Mouse (Mus musculus) right cerebral cortex, adult 2 months (tissue): Measurements from ENCODE around the gene Urad.

Source experiments
- DNase-seq, 2 experiments: peaks; one replicate each; pipeline ENCODE4 v3.0.0; 2021 to 2022; ENCODE audit warnings: low spot score in 2 of 2

Gene Urad

DNA sequence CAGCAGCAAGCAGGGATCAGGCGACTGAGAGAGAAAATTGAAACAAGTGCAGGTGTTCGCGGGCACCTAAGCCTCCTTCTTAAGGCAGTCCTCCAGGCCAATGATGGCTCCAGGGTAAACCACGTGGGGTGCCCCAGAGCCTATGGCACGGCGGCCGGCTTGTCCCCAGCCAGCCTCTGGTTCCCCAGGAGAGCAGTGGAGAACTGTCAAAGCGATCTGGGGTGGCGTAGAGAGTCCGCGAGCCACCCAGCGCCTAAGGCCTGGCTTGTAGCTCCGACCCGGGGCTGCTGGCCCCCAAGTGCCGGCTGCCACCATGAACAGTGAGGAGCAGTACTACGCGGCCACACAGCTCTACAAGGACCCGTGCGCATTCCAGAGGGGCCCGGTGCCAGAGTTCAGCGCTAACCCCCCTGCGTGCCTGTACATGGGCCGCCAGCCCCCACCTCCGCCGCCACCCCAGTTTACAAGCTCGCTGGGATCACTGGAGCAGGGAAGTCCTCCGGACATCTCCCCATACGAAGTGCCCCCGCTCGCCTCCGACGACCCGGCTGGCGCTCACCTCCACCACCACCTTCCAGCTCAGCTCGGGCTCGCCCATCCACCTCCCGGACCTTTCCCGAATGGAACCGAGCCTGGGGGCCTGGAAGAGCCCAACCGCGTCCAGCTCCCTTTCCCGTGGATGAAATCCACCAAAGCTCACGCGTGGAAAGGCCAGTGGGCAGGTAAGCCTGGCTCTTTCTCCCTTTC lies 52.1 kb downstream of the Urad start, which contains the start of gene Pdx1:
Gene Pdx1 (plus strand): TSS at position 34 of the 747 bp plus-strand sequence.
- DNase-seq, result no peak

DNA sequence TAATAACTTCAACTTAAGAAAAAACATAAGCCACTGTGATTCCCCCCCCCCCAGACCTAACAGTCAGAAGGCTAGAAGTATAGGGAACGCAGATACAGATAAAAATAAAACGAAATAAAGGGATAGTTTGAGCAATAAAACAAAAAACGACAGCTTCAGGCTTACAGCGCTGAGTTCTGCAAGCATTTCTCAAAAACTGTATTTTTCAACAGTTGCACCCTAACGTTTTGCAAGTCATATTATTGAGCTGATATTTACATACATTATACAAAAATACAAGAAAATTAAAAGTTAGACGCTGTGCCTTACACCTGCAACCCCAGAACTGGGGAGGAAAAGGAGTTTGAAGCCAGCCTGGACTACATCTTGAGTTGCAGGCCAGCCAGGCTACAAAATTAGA lies 52.9 kb downstream of the Urad start:
- DNase-seq, result no peak

DNA sequence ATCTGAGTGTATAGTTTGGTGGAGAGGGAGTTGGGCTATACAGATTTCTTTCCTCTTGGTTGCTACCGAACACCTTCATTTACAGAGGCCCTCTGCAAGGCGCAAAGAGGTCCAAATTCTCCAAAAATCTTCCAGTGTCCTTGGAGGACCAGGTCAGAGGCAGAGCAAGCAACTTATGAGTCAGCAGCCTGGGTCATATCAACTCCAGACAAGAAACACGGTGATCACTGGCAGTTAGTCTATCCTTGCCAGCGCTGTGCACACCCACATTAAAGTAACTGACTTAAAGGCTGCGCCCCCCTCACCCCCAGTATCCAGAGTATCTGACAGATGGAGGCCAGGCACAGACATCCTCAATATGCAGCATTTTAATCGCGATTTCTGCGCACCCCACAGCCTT lies 53.5 kb downstream of the Urad start:
- no peak for DNase-seq

DNA sequence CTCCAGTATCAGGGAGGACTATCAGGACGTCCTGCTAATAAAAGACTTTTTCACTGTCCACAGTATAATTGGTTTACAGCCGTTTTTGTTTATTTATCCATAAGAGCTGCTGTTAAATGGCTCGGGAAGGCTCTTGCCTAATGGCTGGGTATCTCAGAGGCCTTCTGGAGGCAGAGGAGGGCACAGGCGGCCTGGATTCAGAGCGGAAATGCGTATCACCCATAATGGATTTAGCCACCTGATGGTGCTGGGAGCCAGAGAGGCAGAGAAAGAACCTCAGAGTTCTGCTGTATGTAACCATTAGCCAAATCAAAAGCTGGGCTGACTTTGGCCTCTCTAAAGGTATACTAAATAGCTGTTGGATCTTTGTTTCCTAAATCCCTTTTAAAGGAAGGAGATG lies 54.8 kb downstream of the Urad start:
- DNase-seq, result no peak
